Mouse (Mus musculus): ENCODE measurements around the gene Zfyve28. TPM values are rescaled to one million over a fixed set of nuclear protein-coding genes. Genes with fewer than 3 reads are reported as not detected.

Zfyve28 gene
- polyA plus RNA-seq, 1 experiment: 0.08 TPM

DNA sequence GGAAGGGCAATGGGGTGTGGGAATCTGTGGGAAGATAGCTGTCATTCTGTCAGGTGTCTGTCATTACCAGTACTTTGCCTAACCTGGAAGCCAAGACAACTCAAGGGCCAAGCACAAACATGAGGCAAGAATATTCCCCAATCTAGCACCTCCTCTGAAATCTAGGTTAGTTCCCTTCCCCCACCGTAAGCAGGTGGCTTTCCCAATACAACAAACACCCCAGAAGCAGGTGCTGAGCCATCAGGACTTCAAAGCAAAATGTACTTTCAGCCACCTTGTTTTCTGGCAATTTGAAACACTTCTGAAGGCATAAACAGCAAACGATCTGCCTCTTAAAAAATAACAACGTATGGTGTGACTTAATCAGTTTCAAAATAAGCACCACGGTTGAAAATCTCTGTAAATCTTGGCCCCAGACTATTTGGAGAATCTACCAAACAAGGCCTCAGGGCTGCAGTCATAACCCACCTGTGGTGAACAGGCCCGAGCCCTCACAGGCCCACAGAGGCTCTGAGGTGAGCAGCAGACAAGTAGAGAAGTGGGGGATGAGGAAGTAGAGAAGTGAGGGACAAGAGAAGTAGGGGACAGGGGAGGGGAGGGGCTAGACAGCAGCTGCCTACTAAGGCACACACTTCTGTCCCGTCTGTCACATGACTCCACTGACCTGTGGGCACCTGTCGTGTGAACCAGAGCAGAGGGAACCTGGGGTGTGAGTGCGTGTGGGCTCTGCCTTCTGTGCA is 55.6 kb downstream of the Zfyve28 start:
- Histone ChIP-seq H3K36me3 (ENCODE audit: control insufficient read depth, insufficient read depth) (no peaks in the 10 kb centered on the region), H3K4me3 (no peak overlapping the region)

DNA sequence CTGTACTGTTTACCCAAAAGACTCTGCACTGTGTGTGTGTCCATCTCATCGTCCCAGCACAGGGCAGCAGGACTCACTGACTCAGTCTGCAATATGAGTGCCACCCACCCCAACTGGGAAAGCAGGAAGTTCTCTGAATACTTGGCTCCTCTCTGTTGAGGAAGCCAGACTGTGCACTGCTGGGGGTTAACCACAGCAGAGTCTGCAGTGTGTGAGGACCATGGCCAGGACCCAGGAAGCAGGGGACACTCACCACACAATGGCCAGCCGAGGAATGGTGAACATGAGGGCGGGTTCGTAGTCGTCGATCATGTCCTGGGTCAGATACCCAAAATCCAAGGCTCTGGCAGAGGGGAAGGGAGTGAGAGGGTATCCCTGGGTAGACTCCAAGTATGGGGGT is 56.3 kb downstream of the Zfyve28 start:
- no peak for TF ChIP-seq TCF12 (IDR thresholded peaks at IDR 0.05; ENCODE audit: insufficient read depth, poor library complexity, severe bottlenecking)
- H3K4me3 ChIP-seq: no peak overlapping the region
- no peak overlapping the region for H3K4me2 ChIP-seq (ENCODE audit: low read depth)
- H3K27me3 ChIP-seq (ENCODE audit: control insufficient read depth, insufficient read depth, insufficient read length): peaks cover 80% of the 10 kb centered on the region
- no peak overlapping the region for H3ac ChIP-seq (ENCODE audit: control insufficient read depth, insufficient read length)
- no peaks in the 10 kb centered on the region for H3K79me2 ChIP-seq (ENCODE audit: control insufficient read depth, insufficient read depth)
- H3K36me3 ChIP-seq (ENCODE audit: control insufficient read depth, insufficient read depth): no peaks in the 10 kb centered on the region

More for the DNA sequence above, 55.6 kb downstream of the Zfyve28 start:
- Histone ChIP-seq H3K27me3 (ENCODE audit: control insufficient read depth, insufficient read depth, insufficient read length) (peaks cover 77% of the 10 kb centered on the region), H3ac (ENCODE audit: control insufficient read depth, insufficient read length) (no peak overlapping the region), H3K79me2 (ENCODE audit: control insufficient read depth, insufficient read depth) (no peaks in the 10 kb centered on the region), H3K4me2 (ENCODE audit: low read depth) (no peak overlapping the region)
- TF ChIP-seq MYOG (IDR thresholded peaks at IDR 0.05; ENCODE audit: control insufficient read depth in 1 of 3, insufficient read depth in 1 of 3, insufficient read length in 2 of 3, low read depth in 2 of 3): peak in 1 of 3 experiments; percentile 26
- no peak for TF ChIP-seq REST (IDR thresholded peaks at IDR 0.05; ENCODE audit: insufficient read depth, insufficient read length)

DNA sequence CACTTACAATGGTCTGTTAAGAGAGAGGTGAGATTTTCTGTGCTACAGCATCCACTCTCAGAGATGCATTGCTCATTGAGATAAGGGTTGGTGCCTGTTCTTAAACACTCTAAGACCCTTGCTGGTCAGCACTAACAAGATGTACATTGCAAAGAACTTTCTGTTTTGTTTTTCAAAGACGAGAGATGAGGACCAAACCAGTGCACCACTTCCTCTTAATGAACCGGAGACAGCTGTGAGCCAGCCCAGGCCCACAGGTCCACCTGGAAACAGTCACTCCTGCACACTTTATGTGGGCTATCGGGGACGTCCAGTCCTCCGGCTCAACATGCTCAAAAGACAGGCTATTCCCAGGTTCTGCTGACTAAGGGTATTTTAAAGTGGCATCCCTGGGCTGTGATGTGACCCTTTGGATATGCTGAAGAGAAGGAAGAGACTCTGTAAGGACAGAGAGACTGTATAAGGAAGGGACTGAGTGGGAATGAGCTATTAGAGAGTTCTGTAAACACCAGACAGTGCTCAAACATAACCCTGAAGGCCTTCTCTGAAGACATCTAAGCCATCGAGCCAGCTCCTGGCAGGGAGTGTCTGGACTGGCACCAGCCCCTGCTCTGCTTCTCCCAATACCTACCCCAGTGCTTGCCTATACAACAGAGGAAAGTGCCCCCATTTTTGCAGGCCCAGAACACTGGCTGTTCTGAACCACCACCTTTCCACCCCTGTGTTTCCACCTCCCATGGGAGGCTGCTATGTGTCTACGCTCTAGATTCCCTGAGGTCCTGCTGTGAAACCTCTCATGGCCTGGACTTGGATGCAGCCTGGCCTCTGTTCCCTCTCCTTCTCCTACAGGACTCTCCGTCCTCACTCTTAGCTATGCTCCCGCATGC is 57.4 kb downstream of the Zfyve28 start:
- Histone ChIP-seq H3ac (ENCODE audit: control insufficient read depth, insufficient read length) (no peak overlapping the region), H3K4me3 (no peak overlapping the region), H3K27me3 (ENCODE audit: control insufficient read depth, insufficient read depth, insufficient read length) (peaks cover 81% of the 10 kb centered on the region), H3K36me3 (ENCODE audit: control insufficient read depth, insufficient read depth) (no peaks in the 10 kb centered on the region), H3K4me2 (ENCODE audit: low read depth) (no peak overlapping the region), H3K79me2 (ENCODE audit: control insufficient read depth, insufficient read depth) (no peaks in the 10 kb centered on the region)
- TF ChIP-seq TCF3 (IDR thresholded peaks at IDR 0.05; ENCODE audit: insufficient read length, low read depth) (no peak), POLR2AphosphoS2 (IDR thresholded peaks at IDR 0.05; ENCODE audit: insufficient read length, low read depth) (no peak)

DNA sequence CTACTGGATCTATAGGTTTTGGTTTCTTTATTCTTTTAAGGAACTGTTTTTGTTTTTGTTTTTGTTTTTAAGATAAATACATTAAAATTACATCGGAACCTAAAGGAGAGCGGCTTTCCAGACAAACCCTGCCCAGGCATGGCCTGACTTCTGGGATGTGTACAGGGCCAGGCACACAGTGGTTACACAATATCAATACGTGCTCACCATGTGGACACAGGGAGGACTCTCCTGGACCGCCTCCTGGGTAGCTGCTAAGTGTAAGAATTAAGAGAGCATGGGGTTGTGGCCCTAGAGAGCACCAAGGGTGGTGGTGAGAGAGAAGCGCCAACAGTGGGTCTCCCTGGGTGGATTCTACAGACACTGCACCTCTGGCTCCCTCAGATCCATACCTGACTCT is 58.7 kb downstream of the Zfyve28 start:
- Histone ChIP-seq H3K4me3 (no peak overlapping the region), H3K79me2 (ENCODE audit: control insufficient read depth, insufficient read depth) (no peaks in the 10 kb centered on the region), H3K36me3 (ENCODE audit: control insufficient read depth, insufficient read depth) (no peaks in the 10 kb centered on the region), H3ac (ENCODE audit: control insufficient read depth, insufficient read length) (no peak overlapping the region), H3K27me3 (ENCODE audit: control insufficient read depth, insufficient read depth, insufficient read length) (peaks cover 87% of the 10 kb centered on the region), H3K4me2 (ENCODE audit: low read depth) (no peak overlapping the region)
- TF ChIP-seq TCF3 (IDR thresholded peaks at IDR 0.05; ENCODE audit: insufficient read length, low read depth) (no peak), REST (IDR thresholded peaks at IDR 0.05; ENCODE audit: insufficient read depth, insufficient read length) (no peak), MAX (IDR thresholded peaks at IDR 0.05; ENCODE audit: low read depth) (no peak), E2F4 (IDR thresholded peaks at IDR 0.05; ENCODE audit: insufficient read depth) (no peak), MYOG (IDR thresholded peaks at IDR 0.05; ENCODE audit: control insufficient read depth in 1 of 3, insufficient read depth in 1 of 3, insufficient read length in 2 of 3, low read depth in 2 of 3) (no peak), TCF12 (IDR thresholded peaks at IDR 0.05; ENCODE audit: insufficient read depth, poor library complexity, severe bottlenecking) (no peak), USF1 (IDR thresholded peaks at IDR 0.05; ENCODE audit: low read depth) (no peak), POLR2AphosphoS2 (IDR thresholded peaks at IDR 0.05; ENCODE audit: insufficient read length, low read depth) (no peak), POLR2A (IDR thresholded peaks at IDR 0.05; ENCODE audit: insufficient read length, low read depth) (no peak)

DNA sequence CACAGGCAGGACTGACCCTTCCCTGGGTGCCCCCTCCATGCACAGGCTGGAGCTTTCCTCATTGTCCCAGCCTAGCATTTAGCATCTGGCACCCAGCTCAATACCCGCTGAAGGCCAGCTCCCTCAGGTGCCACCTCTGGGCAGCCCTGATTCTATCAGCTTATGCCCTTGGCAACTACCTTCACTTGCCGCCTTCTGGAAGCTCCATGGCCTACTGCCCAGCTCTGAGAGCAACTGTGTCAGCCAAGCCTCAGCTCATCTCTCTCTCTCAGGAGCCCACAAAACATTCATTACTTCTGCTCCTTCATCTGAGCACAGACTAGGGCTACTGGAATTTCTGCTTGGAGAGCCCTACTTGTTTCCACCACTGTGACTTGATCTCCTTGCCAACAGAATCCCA is 62.7 kb downstream of the Zfyve28 start:
- no peaks in the 10 kb centered on the region for H3K36me3 ChIP-seq (ENCODE audit: control insufficient read depth, insufficient read depth)
- no peak overlapping the region for H3K4me2 ChIP-seq (ENCODE audit: low read depth)
- H3K79me2 ChIP-seq (ENCODE audit: control insufficient read depth, insufficient read depth): no peaks in the 10 kb centered on the region
- H3ac ChIP-seq (ENCODE audit: control insufficient read depth, insufficient read length): no peak overlapping the region
- TF ChIP-seq POLR2AphosphoS2 (IDR thresholded peaks at IDR 0.05; ENCODE audit: insufficient read length, low read depth): no peak
- no peak for TF ChIP-seq E2F4 (IDR thresholded peaks at IDR 0.05; ENCODE audit: insufficient read depth)
- no peak for TF ChIP-seq TCF12 (IDR thresholded peaks at IDR 0.05; ENCODE audit: insufficient read depth, poor library complexity, severe bottlenecking)
- no peak for TF ChIP-seq MAX (IDR thresholded peaks at IDR 0.05; ENCODE audit: low read depth)
- no peak for TF ChIP-seq CEBPB (IDR thresholded peaks at IDR 0.05; ENCODE audit: insufficient read depth, poor library complexity, severe bottlenecking)
- TF ChIP-seq USF1 (IDR thresholded peaks at IDR 0.05; ENCODE audit: low read depth): no peak
- H3K27me3 ChIP-seq (ENCODE audit: control insufficient read depth, insufficient read depth, insufficient read length): peaks cover 78% of the 10 kb centered on the region
- H3K4me3 ChIP-seq: no peak overlapping the region

DNA sequence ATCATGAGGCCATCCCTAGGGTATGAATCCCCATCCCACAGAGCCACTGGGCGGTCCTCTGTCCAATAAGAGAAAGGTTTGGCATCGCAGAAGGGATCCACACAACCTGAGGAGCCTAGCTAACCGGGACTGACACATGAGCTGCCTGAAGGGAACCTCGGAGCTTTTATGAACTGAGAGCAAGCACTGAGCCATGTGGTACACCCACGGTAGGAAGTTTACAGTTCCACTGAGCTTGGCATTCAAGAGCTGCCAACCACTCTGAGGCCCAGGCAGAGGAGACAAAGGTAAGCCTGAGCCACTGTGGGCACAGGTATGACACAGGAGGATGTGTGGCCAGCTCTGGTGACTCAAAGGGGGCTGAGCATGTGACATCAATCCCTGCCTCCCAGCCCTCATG is 63.7 kb downstream of the Zfyve28 start:
- no peaks in the 10 kb centered on the region for H3K79me2 ChIP-seq (ENCODE audit: control insufficient read depth, insufficient read depth)
- H3K4me3 ChIP-seq: no peak overlapping the region
- no peak overlapping the region for H3ac ChIP-seq (ENCODE audit: control insufficient read depth, insufficient read length)
- no peak overlapping the region for H3K4me2 ChIP-seq (ENCODE audit: low read depth)
- no peak for TF ChIP-seq POLR2AphosphoS2 (IDR thresholded peaks at IDR 0.05; ENCODE audit: insufficient read length, low read depth)
- TF ChIP-seq SRF (IDR thresholded peaks at IDR 0.05; ENCODE audit: control insufficient read depth, insufficient read length, low read depth): no peak
- TF ChIP-seq MYOD1 (IDR thresholded peaks at IDR 0.05; ENCODE audit: control insufficient read depth in 1 of 3, insufficient read length in 2 of 3, low read depth in 2 of 3): no peak
- TF ChIP-seq REST (IDR thresholded peaks at IDR 0.05; ENCODE audit: insufficient read depth, insufficient read length): no peak
- TF ChIP-seq USF1 (IDR thresholded peaks at IDR 0.05; ENCODE audit: low read depth): no peak
- TF ChIP-seq E2F4 (IDR thresholded peaks at IDR 0.05; ENCODE audit: insufficient read depth): no peak
- TF ChIP-seq MYOG (IDR thresholded peaks at IDR 0.05; ENCODE audit: control insufficient read depth in 1 of 3, insufficient read depth in 1 of 3, insufficient read length in 2 of 3, low read depth in 2 of 3): no peak
- TF ChIP-seq TCF12 (IDR thresholded peaks at IDR 0.05; ENCODE audit: insufficient read depth, poor library complexity, severe bottlenecking): no peak
- no peak for TF ChIP-seq TCF3 (IDR thresholded peaks at IDR 0.05; ENCODE audit: insufficient read length, low read depth)
- no peaks in the 10 kb centered on the region for H3K36me3 ChIP-seq (ENCODE audit: control insufficient read depth, insufficient read depth)
- peaks cover 71% of the 10 kb centered on the region for H3K27me3 ChIP-seq (ENCODE audit: control insufficient read depth, insufficient read depth, insufficient read length)

Data from myocyte (in vitro differentiated cells).